ENCODE assay signal across 10 mouse cellular contexts in genomic region chr4:138017085-138017637, GRCm38 (mm10). TPM values are rescaled to one million over a fixed set of nuclear protein-coding genes. Genes with fewer than 3 reads are reported as not detected.
DNase-seq lines count a peak whose midpoint lies in the region; ATAC-seq and TF ChIP-seq lines count a peak whose summit lies in the region.
"Had no signal": no experiment of that assay in that cellular context is flagged by ENCODE, and none has a peak within 500 bp of the region (broad histone marks: within the 10 kb centered on the region; RNA-seq: fewer than 3 reads in every experiment).

No protein-coding gene starts in this region.

- H3K9me3 ChIP-seq in heart, embryonic 12.5 days (replicated peaks), result no peaks in the 10 kb centered on the region
- H3K9me3 ChIP-seq in heart, embryonic 10.5 days, result no peaks in the 10 kb centered on the region
- H3K9me3 ChIP-seq in midbrain, embryonic 13.5 days, result no peaks in the 10 kb centered on the region
- no peaks in the 10 kb centered on the region for H3K9me3 ChIP-seq in midbrain, embryonic 10.5 days (replicated peaks)
- H3K9me3 ChIP-seq in intestine, postnatal 0 days (ENCODE audit: control insufficient read depth), result no peaks in the 10 kb centered on the region
- H3K9me3 ChIP-seq: liver, embryonic 15.5 days had no signal

- H3K9ac ChIP-seq in heart, embryonic 12.5 days, result 0 out of 2 replicates have a peak overlapping the region, but pooled peaks have one; percentile 2
- no peak overlapping the region; the same call in 1 of the 2 replicates for H3K9ac ChIP-seq in midbrain, embryonic 13.5 days (replicated peaks)
- H3K9ac ChIP-seq in intestine, postnatal 0 days (ENCODE audit: low read depth, low read length), result no peak overlapping the region
- H3K9ac ChIP-seq: liver, embryonic 15.5 days had no signal

- no peak overlapping the region for H3K4me3 ChIP-seq in heart, embryonic 12.5 days
- H3K4me3 ChIP-seq in heart, embryonic 10.5 days, result no peak overlapping the region
- H3K4me3 ChIP-seq in midbrain, embryonic 13.5 days (replicated peaks), result no peak overlapping the region
- H3K4me3 ChIP-seq in midbrain, embryonic 10.5 days, result no peak overlapping the region
- H3K4me3 ChIP-seq in intestine, postnatal 0 days (ENCODE audit: low read depth, low read length), result no peak overlapping the region
- H3K4me3 ChIP-seq: heart, adult 2 months; liver, embryonic 15.5 days had no signal

- DNase-seq in heart, embryonic 10.5 days (ENCODE audit: low spot score), result no peak
- DNase-seq in midbrain, embryonic 10.5 days (ENCODE audit: low spot score), result no peak
- DNase-seq in spleen, adult 12 weeks (ENCODE audit: low spot score), result no peak
- no peak for DNase-seq in cerebellum, adult 11 months

- peaks cover 32% of the 10 kb centered on the region for H3K4me1 ChIP-seq in heart, embryonic 12.5 days (replicated peaks)
- peaks cover 19% of the 10 kb centered on the region for H3K4me1 ChIP-seq in heart, embryonic 10.5 days
- peaks cover 35% of the 10 kb centered on the region for H3K4me1 ChIP-seq in midbrain, embryonic 13.5 days (replicated peaks)
- H3K4me1 ChIP-seq in midbrain, embryonic 10.5 days, result peaks cover 12% of the 10 kb centered on the region; the same call in 1 of the 2 replicates
- H3K4me1 ChIP-seq in intestine, postnatal 0 days (replicated peaks; ENCODE audit: control insufficient read depth, insufficient read depth, low read length), result no peaks in the 10 kb centered on the region

- 81% methylated on average over 11 of the region's 11 CpGs for WGBS in heart, embryonic 12.5 days
- 85% methylated on average over 11 of the region's 11 CpGs for WGBS in heart, embryonic 10.5 days
- 81% methylated on average over 11 of the region's 11 CpGs for WGBS in midbrain, embryonic 13.5 days
- 93% methylated on average over 11 of the region's 11 CpGs for WGBS in midbrain, embryonic 10.5 days
- WGBS in intestine, postnatal 0 days, result 63% methylated on average over 11 of the region's 11 CpGs

- no peak overlapping the region for H3K27ac ChIP-seq in heart, embryonic 12.5 days (ENCODE audit: poor library complexity, severe bottlenecking)
- H3K27ac ChIP-seq in heart, embryonic 10.5 days, result no peak overlapping the region
- H3K27ac ChIP-seq in midbrain, embryonic 13.5 days, result peak overlapping the region; percentile 16
- H3K27ac ChIP-seq in midbrain, embryonic 10.5 days (replicated peaks), result no peak overlapping the region
- peak overlapping the region; percentile 50 for H3K27ac ChIP-seq in intestine, postnatal 0 days (ENCODE audit: low read depth, low read length)
- H3K27ac ChIP-seq: heart, adult 2 months; liver, embryonic 15.5 days had no signal

- ATAC-seq in heart, embryonic 12.5 days (ENCODE audit: insufficient number of reproducible peaks, low FRiP score), result no peak
- ATAC-seq in midbrain, embryonic 13.5 days, result no peak
- ATAC-seq in intestine, postnatal 0 days, result no peak

- H3K4me2 ChIP-seq in heart, embryonic 12.5 days, result no peak overlapping the region
- H3K4me2 ChIP-seq in midbrain, embryonic 13.5 days (replicated peaks), result no peak overlapping the region
- no peak overlapping the region for H3K4me2 ChIP-seq in intestine, postnatal 0 days (replicated peaks; ENCODE audit: low read depth)
- H3K4me2 ChIP-seq: liver, embryonic 15.5 days had no signal

- no peaks in the 10 kb centered on the region for H3K27me3 ChIP-seq in heart, embryonic 12.5 days (replicated peaks)
- no peaks in the 10 kb centered on the region for H3K27me3 ChIP-seq in heart, embryonic 10.5 days (ENCODE audit: insufficient read depth, poor library complexity, severe bottlenecking)
- H3K27me3 ChIP-seq in midbrain, embryonic 13.5 days, result no peaks in the 10 kb centered on the region
- H3K27me3 ChIP-seq in midbrain, embryonic 10.5 days (ENCODE audit: low read depth, poor library complexity, severe bottlenecking), result no peaks in the 10 kb centered on the region
- H3K27me3 ChIP-seq in intestine, postnatal 0 days (replicated peaks; ENCODE audit: control insufficient read depth, insufficient read depth, low read length), result no peaks in the 10 kb centered on the region
- H3K27me3 ChIP-seq: CH12.LX; liver, embryonic 15.5 days had no signal

- peaks cover 54% of the 10 kb centered on the region for H3K36me3 ChIP-seq in heart, embryonic 12.5 days
- peaks cover 63% of the 10 kb centered on the region for H3K36me3 ChIP-seq in heart, embryonic 10.5 days
- H3K36me3 ChIP-seq in midbrain, embryonic 13.5 days, result peaks cover 54% of the 10 kb centered on the region
- H3K36me3 ChIP-seq in midbrain, embryonic 10.5 days, result peaks cover 74% of the 10 kb centered on the region
- peaks cover 39% of the 10 kb centered on the region; the same call in 1 of the 2 replicates for H3K36me3 ChIP-seq in intestine, postnatal 0 days (ENCODE audit: control insufficient read depth, insufficient read depth)

- no peak for TF ChIP-seq CTCF in intestine, postnatal 0 days (IDR thresholded peaks at IDR 0.05; ENCODE audit: low read depth)

RNA-seq across cellular contexts. Expression of gene Eif4g3, which starts 24.3 kb away (rescaled TPM):
- 32.7 and 37.2 TPM in 2 replicates for polyA plus RNA-seq in heart, embryonic 12.5 days (2016; fragmentation: Nextera tagmentation; extraction: Ambion mirVana)
- polyA plus RNA-seq in heart, embryonic 10.5 days (2016; fragmentation: Nextera tagmentation; extraction: Ambion mirVana), result 29.0 and 35.3 TPM in 2 replicates
- polyA plus RNA-seq in midbrain, embryonic 13.5 days (2015; fragmentation: Nextera tagmentation; extraction: Ambion mirVana), result 50.1 and 55.5 TPM in 2 replicates
- polyA plus RNA-seq in midbrain, embryonic 10.5 days (2016; fragmentation: Nextera tagmentation; extraction: Ambion mirVana), result 34.1 and 36.3 TPM in 2 replicates
- polyA plus RNA-seq in intestine, postnatal 0 days (2015; fragmentation: Nextera tagmentation; extraction: Ambion mirVana), result 11.9 and 12.5 TPM in 2 replicates

Comparison
In these comparisons a context has a peak if more than half of its experiments do, and no peak if none do; other contexts are left out.
1. H3K27ac ChIP-seq: peak in midbrain, embryonic 13.5 days (single experiment) and intestine, postnatal 0 days (single experiment); none in heart, embryonic 12.5 days (single experiment), heart, embryonic 10.5 days (single experiment) and midbrain, embryonic 10.5 days (single experiment).